Mouse (Mus musculus) right cerebral cortex, adult 18-20 months (tissue): ENCODE results near the gene Abhd14a.
"Not testable (repeated sequence)": the region's sequence is repeated elsewhere in the genome, so short reads cannot be mapped to it uniquely, and the experiment has no call there.

Source experiments
- DNase-seq: peaks from one replicate; pipeline ENCODE4 v3.0.0; 2022; ENCODE audit warnings: mixed read lengths

Abhd14a gene

DNA sequence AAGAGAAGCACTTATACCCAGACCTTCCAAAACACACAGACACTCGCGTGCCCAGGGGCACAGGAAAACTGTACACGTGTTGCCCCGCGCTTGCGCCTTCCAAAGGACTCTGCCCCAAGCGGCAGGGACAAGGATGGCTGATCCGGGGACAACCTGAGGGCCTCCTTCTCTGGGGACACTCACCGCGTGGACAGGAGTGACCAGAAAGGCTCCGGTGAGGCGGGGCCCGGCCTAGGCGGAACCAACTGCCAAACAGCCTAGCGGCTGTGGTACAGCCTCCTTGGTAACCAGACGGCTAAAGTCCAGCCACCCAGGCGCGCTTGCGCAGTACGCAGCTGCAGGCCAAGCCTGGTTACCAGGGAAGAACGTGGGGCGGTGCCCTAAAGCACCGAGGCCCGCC lies at the start of gene Abhd14a, which contains the start of gene Abhd14b:
TSS of gene Abhd14a (minus strand) at position 331 of the 400 bp plus-strand sequence.
TSS of gene Abhd14b (plus strand) at position 112 of the 400 bp plus-strand sequence.
- peak; percentile 95 for DNase-seq

DNA sequence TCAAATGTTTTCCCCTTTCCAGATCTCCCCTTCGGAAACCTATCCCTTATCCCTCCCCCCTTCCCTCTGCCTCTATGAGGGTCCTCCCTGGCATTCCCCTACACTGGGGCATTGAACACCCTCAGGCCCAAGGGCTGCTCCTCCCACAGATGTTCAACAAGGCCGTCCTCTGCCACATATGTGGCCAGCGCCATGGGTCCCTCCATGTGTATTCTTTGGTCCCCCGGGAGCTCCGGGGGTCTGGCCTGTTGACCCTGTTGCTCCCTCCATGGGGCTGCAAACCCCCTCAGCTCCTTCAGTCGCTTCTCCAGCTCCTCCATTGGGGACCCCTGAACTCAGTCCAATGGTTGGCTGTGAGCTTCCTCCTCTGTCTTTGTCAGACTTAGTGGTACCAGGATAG lies 40.1 kb upstream of the Abhd14a start:
- DNase-seq: not testable (repeated sequence)

DNA sequence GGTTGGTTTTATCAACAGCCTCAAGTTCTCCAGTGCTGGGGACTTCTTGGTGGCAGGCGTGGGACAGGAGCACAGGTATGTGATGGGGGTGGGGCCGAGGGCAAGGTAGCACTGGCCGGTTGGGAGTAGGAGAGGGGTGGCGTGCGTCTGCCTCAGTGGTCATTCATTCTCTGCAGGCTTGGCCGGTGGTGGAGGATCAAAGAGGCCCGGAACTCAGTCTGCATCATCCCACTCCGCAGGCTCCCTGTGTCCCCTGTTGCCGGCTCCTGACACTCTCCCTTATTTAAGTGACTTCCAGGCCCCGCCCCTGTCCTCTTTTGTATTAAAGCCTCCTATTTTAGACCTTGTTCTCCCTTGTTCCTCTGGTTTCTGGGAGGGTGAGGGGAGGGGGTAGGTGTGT lies 37.6 kb upstream of the Abhd14a start:
- DNase-seq: no peak

DNA sequence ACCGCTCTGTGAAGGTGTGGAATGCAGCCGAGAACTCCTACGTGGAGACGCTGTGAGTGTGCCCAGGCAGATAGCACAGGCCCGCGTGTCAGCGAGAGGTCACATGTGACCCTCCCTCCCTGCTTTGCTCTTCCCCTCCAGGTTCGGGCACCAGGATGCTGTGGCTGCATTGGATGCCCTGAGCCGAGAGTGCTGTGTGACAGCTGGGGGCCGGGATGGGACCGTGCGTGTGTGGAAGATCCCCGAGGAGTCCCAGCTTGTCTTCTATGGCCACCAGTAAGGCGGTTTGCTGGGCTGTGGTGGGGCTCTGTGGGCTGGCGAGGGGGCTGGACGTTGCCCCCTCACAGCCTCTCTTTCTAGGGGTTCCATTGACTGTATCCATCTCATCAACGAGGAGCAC lies 36.1 kb upstream of the Abhd14a start:
- DNase-seq: no peak

- no peak for DNase-seq
Observed at GRCm38 (mm10) chr9:106483136-106483535, 35.7 kb upstream of the Abhd14a start.

- no peak for DNase-seq
Observed at GRCm38 (mm10) chr9:106482578-106483115, 35.2 kb upstream of the Abhd14a start.

GRCm38 (mm10) chr9:106481676-106482075 lies 34.2 kb upstream of the Abhd14a start:
- no peak for DNase-seq

DNA sequence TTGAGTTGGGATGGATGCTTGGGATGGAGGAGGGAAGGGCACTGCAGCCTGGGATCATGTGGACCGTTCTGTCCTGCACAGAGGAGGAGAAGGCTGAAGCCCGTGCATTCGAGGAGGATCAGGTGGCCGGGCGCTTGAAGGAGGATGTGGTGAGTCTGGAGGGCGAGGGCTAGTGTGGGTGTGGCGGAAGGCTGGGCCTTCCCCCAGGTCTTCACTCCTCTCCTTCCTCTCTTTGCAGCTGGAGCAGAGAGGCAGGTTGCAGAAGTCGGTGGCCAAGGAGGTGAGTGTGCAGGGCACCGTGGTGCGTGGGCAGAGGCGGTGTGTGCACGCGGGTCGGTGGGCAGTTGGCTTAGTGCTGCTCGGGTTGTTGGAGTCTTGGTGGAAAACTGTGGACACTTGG lies 33.6 kb upstream of the Abhd14a start:
- no peak for DNase-seq

DNA sequence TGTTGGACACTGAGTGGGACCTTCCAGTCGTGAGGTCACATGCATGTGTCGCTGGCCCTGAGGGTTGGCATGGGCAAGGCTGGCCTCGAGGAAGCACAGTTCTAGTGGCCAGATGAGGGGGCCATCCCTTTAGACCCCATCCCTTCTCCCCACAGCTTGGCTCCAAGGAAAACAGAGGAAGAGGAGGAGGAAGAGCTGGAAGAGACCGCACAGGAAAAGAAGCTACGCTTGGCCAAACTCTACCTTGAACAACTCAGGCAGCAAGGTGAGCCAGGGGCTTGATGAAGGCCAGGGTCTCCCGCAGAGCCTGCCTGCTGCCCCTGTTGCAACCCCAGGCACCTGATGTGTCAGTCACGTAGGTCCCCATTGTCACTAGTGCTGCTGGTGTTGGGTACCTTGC lies 33.1 kb upstream of the Abhd14a start:
- no peak for DNase-seq

GRCm38 (mm10) chr9:106478101-106478500 lies 30.6 kb upstream of the Abhd14a start:
- DNase-seq: no peak

GRCm38 (mm10) chr9:106477649-106478048 lies 30.2 kb upstream of the Abhd14a start:
- DNase-seq: no peak

- peak; percentile 100 for DNase-seq
Observed at GRCm38 (mm10) chr9:106476924-106477484, 29.5 kb upstream of the Abhd14a start, which contains the start of gene Parp3. Gene Parp3, minus strand, starts transcription at chr9:106476949.

- peak; percentile 46 for DNase-seq
Observed at GRCm38 (mm10) chr9:106476002-106476923, 28.8 kb upstream of the Abhd14a start.

DNA sequence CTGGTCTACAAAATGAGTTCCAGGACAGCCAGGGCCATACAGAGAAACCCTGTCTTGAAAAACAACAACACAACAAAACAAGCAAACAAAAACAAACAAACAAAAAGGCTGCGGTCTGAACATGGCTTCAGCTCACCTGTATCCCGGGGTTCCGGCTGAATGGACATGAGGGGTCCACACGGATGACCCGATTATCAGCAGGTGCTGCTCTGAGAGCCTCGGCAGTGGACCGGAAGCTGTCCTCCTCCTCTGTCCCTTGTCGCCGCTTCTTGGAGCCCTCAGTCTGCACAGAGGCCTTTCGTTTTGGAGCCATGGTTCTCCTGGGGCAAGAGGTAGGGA lies 28.2 kb upstream of the Abhd14a start, which contains the start of gene Rrp9:
TSS of gene Rrp9 (plus strand) at position 301 of the 339 bp plus-strand sequence.
- DNase-seq: no peak

DNA sequence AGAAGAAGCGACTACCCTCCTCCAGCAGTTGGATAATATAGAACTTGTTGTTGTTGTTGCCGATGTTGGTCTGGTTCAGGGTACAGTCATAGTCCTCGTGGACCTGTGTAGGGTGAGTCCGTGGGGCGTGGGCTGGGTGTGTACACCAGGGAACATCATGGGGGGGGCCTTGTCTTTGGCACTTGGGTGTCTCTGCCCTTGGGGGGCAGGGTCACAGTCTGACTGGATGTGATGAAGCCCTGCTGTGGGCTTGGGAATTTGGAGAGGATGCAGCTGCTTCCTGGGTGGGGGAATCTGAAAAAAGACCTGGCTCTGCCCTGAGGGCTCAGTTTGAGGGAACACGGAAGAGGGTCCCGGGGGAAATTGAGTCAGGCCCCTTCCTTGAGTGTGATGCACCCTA lies 27.6 kb upstream of the Abhd14a start:
- no peak for DNase-seq

- DNase-seq: peak; percentile 46
Observed at GRCm38 (mm10) chr9:106474456-106474855, 27.0 kb upstream of the Abhd14a start.

DNA sequence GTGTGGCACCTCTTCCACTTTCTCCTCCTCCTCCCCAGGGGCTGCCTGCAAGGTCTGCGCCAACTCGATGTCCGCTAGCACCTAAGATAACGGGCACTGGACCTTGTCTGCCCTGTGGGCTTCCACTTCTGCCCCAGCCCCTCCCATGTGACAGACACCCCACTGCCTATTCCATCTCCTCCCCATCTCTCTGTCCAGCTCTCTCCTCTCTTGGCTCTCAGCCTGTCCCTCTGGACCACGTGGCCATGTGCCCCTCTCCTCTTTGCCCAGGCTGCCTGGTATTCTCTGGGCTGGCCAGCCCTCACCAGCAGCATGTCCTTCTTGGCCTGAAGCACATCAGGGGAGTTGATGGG lies 26.3 kb upstream of the Abhd14a start:
- peak; percentile 12 for DNase-seq

GRCm38 (mm10) chr9:106473081-106473752 lies 25.7 kb upstream of the Abhd14a start:
- DNase-seq: no peak

DNA sequence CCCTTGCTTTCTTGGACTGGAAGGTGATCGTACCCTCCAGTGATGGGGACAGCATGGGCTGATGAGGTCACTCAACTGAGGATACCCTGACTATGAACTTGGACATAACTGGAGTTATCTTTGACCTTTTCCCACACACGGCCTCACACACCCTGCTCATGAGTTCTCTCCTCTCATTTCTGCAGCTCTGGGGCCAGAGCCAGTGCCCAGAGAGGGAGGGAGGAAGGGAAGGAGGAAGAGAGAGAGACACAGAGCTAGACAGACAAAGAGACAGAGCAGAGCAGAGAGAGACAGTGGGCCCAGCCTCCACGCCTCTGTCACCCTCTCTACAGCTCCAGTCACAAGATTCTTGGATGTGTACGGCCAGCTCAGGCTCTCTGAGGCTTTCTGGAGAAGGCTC lies 24.8 kb upstream of the Abhd14a start:
- DNase-seq: no peak

- DNase-seq: peak; percentile 72
Observed at GRCm38 (mm10) chr9:106471892-106472291, 24.4 kb upstream of the Abhd14a start.

GRCm38 (mm10) chr9:106470991-106471750 lies 23.7 kb upstream of the Abhd14a start:
- DNase-seq: no peak

DNA sequence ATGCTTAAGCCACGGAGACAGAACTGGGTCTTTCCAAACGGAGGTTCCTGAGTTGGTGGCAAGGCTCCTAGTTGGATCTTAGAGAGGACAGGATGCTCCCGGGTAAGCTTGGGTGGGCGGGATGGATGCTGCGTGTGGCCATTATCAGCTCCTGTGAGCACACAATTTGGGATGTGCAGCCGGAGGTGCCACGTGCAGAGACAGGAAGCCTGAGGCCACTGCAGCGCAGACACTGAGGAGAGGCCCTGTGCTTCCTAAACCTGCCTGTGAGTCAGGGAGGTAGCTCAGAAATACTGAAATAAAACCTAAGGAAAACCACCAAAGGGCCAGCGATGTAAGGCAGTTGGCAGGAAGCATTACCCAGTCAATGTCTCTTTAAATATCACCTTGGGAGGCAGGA lies 22.3 kb upstream of the Abhd14a start:
- DNase-seq: no peak

GRCm38 (mm10) chr9:106469317-106469716 lies 21.8 kb upstream of the Abhd14a start:
- DNase-seq: no peak
